Mouse (Mus musculus): ENCODE data around the gene Nxpe5.

DNA sequence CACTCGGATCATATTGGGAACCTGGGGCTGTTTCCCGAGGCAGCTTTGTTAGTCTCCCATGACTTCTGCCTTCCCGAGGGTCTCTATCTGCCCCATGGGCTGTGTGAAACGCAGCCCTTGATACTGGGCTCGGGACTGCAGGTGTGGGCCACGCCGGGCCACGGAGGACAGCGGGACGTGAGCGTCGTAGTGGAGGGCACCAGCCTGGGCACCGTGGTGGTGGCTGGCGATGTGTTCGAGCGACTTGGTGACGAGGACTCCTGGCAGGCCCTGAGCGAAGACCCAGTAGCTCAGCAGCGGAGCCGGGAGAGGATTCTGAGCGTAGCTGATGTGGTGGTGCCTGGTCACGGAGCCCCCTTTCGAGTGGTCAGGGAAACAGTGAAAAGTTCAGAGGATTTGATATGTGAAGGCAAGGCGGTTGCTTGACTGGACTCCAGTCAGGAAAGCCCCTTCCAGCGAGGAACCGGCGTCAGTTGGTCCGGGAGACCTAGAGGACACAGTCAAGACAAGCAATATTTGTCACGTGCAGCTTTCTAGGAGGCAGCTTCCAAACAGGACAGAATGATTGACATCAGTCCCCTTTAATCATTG, 30.8 kb upstream of the Nxpe5 start:
- TF ChIP-seq CTCF (IDR thresholded peaks at IDR 0.05; ENCODE audit: low read depth), result no peak
- no peak for TF ChIP-seq EP300 (IDR thresholded peaks at IDR 0.05; ENCODE audit: low read depth)

All from liver, embryonic 14.5 days (tissue).